Mouse (Mus musculus) limb, embryonic 14.5 days (tissue): ENCODE results near the gene Ugt1a8. TPM values are rescaled to one million over a fixed set of nuclear protein-coding genes. Genes with fewer than 3 reads are reported as not detected.
"Not testable (repeated sequence)": the region's sequence is repeated elsewhere in the genome, so short reads cannot be mapped to it uniquely, and the experiment has no call there.

Experiments
- ATAC-seq: fragments of 200-750 bp; cut with Nextera tagmentation; 2 replicates; pipeline ENCODE4 v1.8.0; 2017; ENCODE audit warnings: low read depth, moderate number of reproducible peaks, moderate TSS enrichment; ENCODE audit not compliant: low FRiP score
- DNase-seq: peaks from one replicate; pipeline ENCODE4 v3.0.0-alpha.2; 2015; ENCODE audit warnings: low spot score
- H3K27ac ChIP-seq: fragments of 300-500 bp; sonication (generic); replicated peaks from 2 replicates; pipeline ENCODE4 v1.5.1; 2014; ENCODE audit warnings: low read depth, mild to moderate bottlenecking, low read length, moderate library complexity, mixed read lengths
- H3K27me3 ChIP-seq: fragments of 300-500 bp; sonication (generic); 2 replicates; pipeline ENCODE4 v1.6.1; 2014; ENCODE audit warnings: low read length, mixed read lengths; ENCODE audit not compliant: control insufficient read depth, insufficient read depth
- H3K36me3 ChIP-seq: fragments of 300-500 bp; sonication (generic); 2 replicates; pipeline ENCODE4 v1.6.1; 2014; ENCODE audit warnings: mild to moderate bottlenecking, low read length, moderate library complexity, mixed read lengths; ENCODE audit not compliant: control insufficient read depth, insufficient read depth
- H3K4me1 ChIP-seq: fragments of 300-500 bp; sonication (generic); 2 replicates; pipeline ENCODE4 v1.6.1; 2014; ENCODE audit warnings: antibody characterized with exemption, low read length, mixed read lengths; ENCODE audit not compliant: control insufficient read depth, insufficient read depth
- H3K4me2 ChIP-seq: fragments of 300-500 bp; sonication (generic); replicated peaks from 2 replicates; pipeline ENCODE4 v1.6.1; 2014; ENCODE audit warnings: low read depth, mild to moderate bottlenecking, low read length, moderate library complexity; ENCODE audit not compliant: severe bottlenecking
- H3K4me3 ChIP-seq: fragments of 300-500 bp; sonication (generic); replicated peaks from 2 replicates; pipeline ENCODE4 v1.5.1; 2014; ENCODE audit warnings: low read length
- H3K9ac ChIP-seq: fragments of 300-500 bp; sonication (generic); 2 replicates; pipeline ENCODE4 v1.6.1; 2014; ENCODE audit warnings: mild to moderate bottlenecking, low read depth, low read length, moderate library complexity; ENCODE audit not compliant: severe bottlenecking
- H3K9me3 ChIP-seq: fragments of 300-500 bp; sonication (generic); 2 replicates; pipeline ENCODE4 v1.6.1; 2016; ENCODE audit warnings: low read length; ENCODE audit not compliant: control insufficient read depth
- POLR2A ChIP-seq: fragments of 200-500 bp; IDR thresholded peaks from 2 replicates; pipeline ENCODE4 v1.8.0; 2012; ENCODE audit warnings: inconsistent platforms, mild to moderate bottlenecking, moderate library complexity, borderline replicate concordance; ENCODE audit not compliant: insufficient read depth, insufficient read length; ENCODE audit errors: extremely low read depth
- WGBS: fragments of 180-500 bp; shearing (Covaris S2); extraction: QIAGEN DNeasy Blood & Tissue Kit; methylation state at CpG from one replicate; pipeline ENCODE4 v1.1.7; 2014; 5-methylcytosine and 5-hydroxymethylcytosine counted together
- polyA plus RNA-seq, 2 experiments: library from polyadenylated mRNA; depleted of rRNA in 1 of 2; stranded (reverse) in 1 of 2; unstranded in 1 of 2; fragments of >200 nt; fragmentation: Nextera tagmentation in 1 of 2; extraction: Ambion mirVana in 1 of 2; gene quantifications; 2 replicates each; pipeline versions ENCODE4 v1.2.1 to v1.2.3; 2012 to 2014

Gene Ugt1a8
- polyA plus RNA-seq, 2 experiments = not detected

- H3K4me3 ChIP-seq = no peak overlapping the region
- 73% methylated on average over 9 of the region's 9 CpGs for WGBS
Observed at GRCm38 (mm10) chr1:88218051-88218450, 130.4 kb downstream of the Ugt1a8 start.

GRCm38 (mm10) chr1:88218591-88218990, 131.0 kb downstream of the Ugt1a8 start:
- TF ChIP-seq POLR2A = no peak
- H3K4me2 ChIP-seq = no peak overlapping the region
- no peak overlapping the region for H3K4me3 ChIP-seq
- H3K9ac ChIP-seq = no peak overlapping the region
- no peaks in the 10 kb centered on the region for H3K27me3 ChIP-seq
- no peak for ATAC-seq
- peak; percentile 7 for DNase-seq
- H3K9me3 ChIP-seq = peaks cover 41% of the 10 kb centered on the region
- 49% methylated on average over 4 of the region's 4 CpGs for WGBS
- H3K4me1 ChIP-seq = no peaks in the 10 kb centered on the region
- H3K36me3 ChIP-seq = no peaks in the 10 kb centered on the region
- no peak overlapping the region for H3K27ac ChIP-seq

More at GRCm38 (mm10) chr1:88218051-88218450, 130.4 kb downstream of the Ugt1a8 start:
- ATAC-seq = no peak
- no peak overlapping the region for H3K9ac ChIP-seq
- H3K36me3 ChIP-seq = no peaks in the 10 kb centered on the region
- no peaks in the 10 kb centered on the region for H3K27me3 ChIP-seq
- H3K9me3 ChIP-seq = peaks cover 47% of the 10 kb centered on the region
- no peaks in the 10 kb centered on the region for H3K4me1 ChIP-seq
- TF ChIP-seq POLR2A = no peak
- peak; percentile 11 for DNase-seq
- no peak overlapping the region for H3K4me2 ChIP-seq
- H3K27ac ChIP-seq = no peak overlapping the region

- Histone ChIP-seq H3K36me3 (no peaks in the 10 kb centered on the region), H3K27ac (no peak overlapping the region), H3K27me3 (no peaks in the 10 kb centered on the region), H3K4me2 (no peak overlapping the region), H3K9me3 (peaks cover 37% of the 10 kb centered on the region), H3K9ac (no peak overlapping the region), H3K4me3 (no peak overlapping the region), H3K4me1 (no peaks in the 10 kb centered on the region)
- TF ChIP-seq POLR2A = no peak
- no peak for ATAC-seq
- peak; percentile 12 for DNase-seq
- 19% methylated on average over 1 of the region's 1 CpGs for WGBS
Observed at GRCm38 (mm10) chr1:88219054-88219453, 131.4 kb downstream of the Ugt1a8 start.

GRCm38 (mm10) chr1:88220336-88220735, 132.7 kb downstream of the Ugt1a8 start:
- H3K9me3 ChIP-seq = peaks cover 27% of the 10 kb centered on the region
- DNase-seq = peak; percentile 19
- H3K4me2 ChIP-seq = no peak overlapping the region
- no peak for ATAC-seq
- no peak overlapping the region for H3K27ac ChIP-seq
- no peaks in the 10 kb centered on the region for H3K4me1 ChIP-seq
- TF ChIP-seq POLR2A = no peak
- H3K27me3 ChIP-seq = no peaks in the 10 kb centered on the region
- no peak overlapping the region for H3K4me3 ChIP-seq
- H3K36me3 ChIP-seq = no peaks in the 10 kb centered on the region
- H3K9ac ChIP-seq = no peak overlapping the region

- H3K9ac ChIP-seq = no peak overlapping the region
- DNase-seq = no peak
- H3K4me1 ChIP-seq = no peaks in the 10 kb centered on the region
- H3K27ac ChIP-seq = no peak overlapping the region
- no peaks in the 10 kb centered on the region for H3K27me3 ChIP-seq
- H3K4me3 ChIP-seq = no peak overlapping the region
- ATAC-seq = no peak
- H3K36me3 ChIP-seq = no peaks in the 10 kb centered on the region
- no peak for TF ChIP-seq POLR2A
- no peak overlapping the region for H3K4me2 ChIP-seq
- WGBS = 50% methylated on average over 2 of the region's 2 CpGs
- H3K9me3 ChIP-seq = peaks cover 29% of the 10 kb centered on the region
Observed at GRCm38 (mm10) chr1:88222216-88222615, 134.6 kb downstream of the Ugt1a8 start.

GRCm38 (mm10) chr1:88223011-88223515, 135.4 kb downstream of the Ugt1a8 start:
- not testable (repeated sequence) for H3K4me3 ChIP-seq, H3K27me3 ChIP-seq, ATAC-seq, H3K4me1 ChIP-seq, H3K9ac ChIP-seq, DNase-seq, H3K27ac ChIP-seq, H3K4me2 ChIP-seq, H3K36me3 ChIP-seq
- H3K9me3 ChIP-seq = peaks cover 31% of the 10 kb centered on the region
